Mouse (Mus musculus): ENCODE measurements around the gene Nodal.

- no peak for TF ChIP-seq CTCF (IDR thresholded peaks at IDR 0.05; ENCODE audit: insufficient read depth, low read length)
- TF ChIP-seq POLR2A (IDR thresholded peaks at IDR 0.05; ENCODE audit: borderline replicate concordance, extremely low read depth, low read depth, low read length): no peak
Observed at GRCm38 (mm10) chr10:61415890-61416289, 1.9 kb upstream of the Nodal start.
